Mouse (Mus musculus): ENCODE data around the gene Tsnaxip1. TPM values are rescaled to one million over a fixed set of nuclear protein-coding genes. Genes with fewer than 3 reads are reported as not detected.

The Tsnaxip1 gene
- polyA plus RNA-seq, 1 experiment from 2014 or later = 0.24 TPM

- Histone ChIP-seq H3K4me1 (peaks cover 18% of the 10 kb centered on the region), H3K27ac (no peak overlapping the region), H3K4me3 (no peak overlapping the region), H3K27me3 (no peaks in the 10 kb centered on the region), H3K36me3 (peaks cover 13% of the 10 kb centered on the region), H3K9ac (no peak overlapping the region), H3K9me3 (no peaks in the 10 kb centered on the region), H3K4me2 (no peak overlapping the region)
- 88% methylated on average over 6 of the region's 6 CpGs for WGBS
- no peak for ATAC-seq (ENCODE audit: insufficient number of reproducible peaks, insufficient read depth, low FRiP score, low TSS enrichment, low read depth)
Measured at GRCm38 (mm10) chr8:105801153-105801904, 26.2 kb upstream of the Tsnaxip1 start.

GRCm38 (mm10) chr8:105804797-105805196, 22.7 kb upstream of the Tsnaxip1 start:
- Histone ChIP-seq H3K27ac (no peak overlapping the region), H3K27me3 (no peaks in the 10 kb centered on the region), H3K4me1 (peaks cover 5% of the 10 kb centered on the region; the same call in 1 of the 2 replicates), H3K9ac (no peak overlapping the region), H3K4me2 (no peak overlapping the region), H3K9me3 (no peaks in the 10 kb centered on the region), H3K4me3 (no peak overlapping the region), H3K36me3 (peaks cover 18% of the 10 kb centered on the region)
- no peak for ATAC-seq (ENCODE audit: insufficient number of reproducible peaks, insufficient read depth, low FRiP score, low TSS enrichment, low read depth)
- WGBS = 91% methylated on average over 7 of the region's 7 CpGs

GRCm38 (mm10) chr8:105805346-105805745, 22.2 kb upstream of the Tsnaxip1 start:
- WGBS = 83% methylated on average over 3 of the region's 3 CpGs
- no peaks in the 10 kb centered on the region for H3K9me3 ChIP-seq
- H3K27me3 ChIP-seq = no peaks in the 10 kb centered on the region
- H3K36me3 ChIP-seq = peaks cover 20% of the 10 kb centered on the region
- no peak overlapping the region for H3K27ac ChIP-seq
- no peak for ATAC-seq (ENCODE audit: insufficient number of reproducible peaks, insufficient read depth, low FRiP score, low TSS enrichment, low read depth)
- no peak overlapping the region for H3K4me3 ChIP-seq
- H3K4me1 ChIP-seq = no peaks in the 10 kb centered on the region; the same call in 1 of the 2 replicates
- no peak overlapping the region for H3K9ac ChIP-seq
- no peak overlapping the region for H3K4me2 ChIP-seq

GRCm38 (mm10) chr8:105805964-105806363, 21.6 kb upstream of the Tsnaxip1 start:
- H3K9ac ChIP-seq = no peak overlapping the region
- peaks cover 25% of the 10 kb centered on the region for H3K36me3 ChIP-seq
- no peaks in the 10 kb centered on the region for H3K9me3 ChIP-seq
- H3K4me1 ChIP-seq = no peaks in the 10 kb centered on the region; the same call in 1 of the 2 replicates
- no peak overlapping the region for H3K4me2 ChIP-seq
- no peak overlapping the region for H3K27ac ChIP-seq
- H3K27me3 ChIP-seq = no peaks in the 10 kb centered on the region
- H3K4me3 ChIP-seq = no peak overlapping the region
- ATAC-seq (ENCODE audit: insufficient number of reproducible peaks, insufficient read depth, low FRiP score, low TSS enrichment, low read depth) = no peak
- WGBS = 75% methylated on average over 1 of the region's 1 CpGs

GRCm38 (mm10) chr8:105807766-105808165, 19.8 kb upstream of the Tsnaxip1 start:
- no peak overlapping the region for H3K27ac ChIP-seq
- H3K27me3 ChIP-seq = no peaks in the 10 kb centered on the region
- 88% methylated on average over 5 of the region's 5 CpGs for WGBS
- peaks cover 41% of the 10 kb centered on the region for H3K36me3 ChIP-seq
- no peak for ATAC-seq (ENCODE audit: insufficient number of reproducible peaks, insufficient read depth, low FRiP score, low TSS enrichment, low read depth)
- no peak overlapping the region for H3K4me2 ChIP-seq
- no peak overlapping the region for H3K4me3 ChIP-seq
- no peaks in the 10 kb centered on the region; the same call in 1 of the 2 replicates for H3K4me1 ChIP-seq
- H3K9me3 ChIP-seq = no peaks in the 10 kb centered on the region
- H3K9ac ChIP-seq = no peak overlapping the region

- H3K9me3 ChIP-seq = no peaks in the 10 kb centered on the region
- 94% methylated on average over 2 of the region's 2 CpGs for WGBS
- no peaks in the 10 kb centered on the region for H3K27me3 ChIP-seq
- peaks cover 43% of the 10 kb centered on the region for H3K36me3 ChIP-seq
- no peaks in the 10 kb centered on the region; the same call in 1 of the 2 replicates for H3K4me1 ChIP-seq
- no peak overlapping the region for H3K9ac ChIP-seq
- no peak overlapping the region for H3K27ac ChIP-seq
- no peak overlapping the region for H3K4me3 ChIP-seq
- no peak for ATAC-seq (ENCODE audit: insufficient number of reproducible peaks, insufficient read depth, low FRiP score, low TSS enrichment, low read depth)
- no peak overlapping the region for H3K4me2 ChIP-seq
Measured at GRCm38 (mm10) chr8:105808480-105808879, 19.1 kb upstream of the Tsnaxip1 start.

- Histone ChIP-seq H3K9me3 (no peaks in the 10 kb centered on the region), H3K27me3 (no peaks in the 10 kb centered on the region), H3K4me1 (no peaks in the 10 kb centered on the region; the same call in 1 of the 2 replicates), H3K36me3 (peaks cover 35% of the 10 kb centered on the region), H3K4me2 (no peak overlapping the region), H3K4me3 (no peak overlapping the region), H3K27ac (no peak overlapping the region), H3K9ac (no peak overlapping the region)
- WGBS = 84% methylated on average over 6 of the region's 6 CpGs
- ATAC-seq (ENCODE audit: insufficient number of reproducible peaks, insufficient read depth, low FRiP score, low TSS enrichment, low read depth) = no peak
Measured at GRCm38 (mm10) chr8:105810245-105810786, 17.2 kb upstream of the Tsnaxip1 start.

- Histone ChIP-seq H3K36me3 (peaks cover 34% of the 10 kb centered on the region), H3K9ac (no peak overlapping the region), H3K9me3 (no peaks in the 10 kb centered on the region), H3K4me2 (no peak overlapping the region), H3K4me1 (no peaks in the 10 kb centered on the region; the same call in 1 of the 2 replicates), H3K27me3 (no peaks in the 10 kb centered on the region), H3K4me3 (no peak overlapping the region), H3K27ac (no peak overlapping the region)
- ATAC-seq (ENCODE audit: insufficient number of reproducible peaks, insufficient read depth, low FRiP score, low TSS enrichment, low read depth) = no peak
- 88% methylated on average over 10 of the region's 10 CpGs for WGBS
Measured at GRCm38 (mm10) chr8:105811061-105811460, 16.5 kb upstream of the Tsnaxip1 start.

GRCm38 (mm10) chr8:105811543-105811942, 16.0 kb upstream of the Tsnaxip1 start:
- no peak for ATAC-seq (ENCODE audit: insufficient number of reproducible peaks, insufficient read depth, low FRiP score, low TSS enrichment, low read depth)
- Histone ChIP-seq H3K9ac (0 out of 2 replicates have a peak overlapping the region, but pooled peaks have one; percentile 4), H3K4me3 (no peak overlapping the region), H3K9me3 (no peaks in the 10 kb centered on the region), H3K27me3 (no peaks in the 10 kb centered on the region), H3K36me3 (peaks cover 34% of the 10 kb centered on the region), H3K4me2 (no peak overlapping the region), H3K27ac (no peak overlapping the region), H3K4me1 (no peaks in the 10 kb centered on the region; the same call in 1 of the 2 replicates)
- WGBS = 90% methylated on average over 3 of the region's 3 CpGs

- Histone ChIP-seq H3K36me3 (peaks cover 34% of the 10 kb centered on the region), H3K4me1 (no peaks in the 10 kb centered on the region; the same call in 1 of the 2 replicates), H3K4me3 (no peak overlapping the region), H3K27ac (no peak overlapping the region), H3K4me2 (no peak overlapping the region), H3K9me3 (no peaks in the 10 kb centered on the region), H3K9ac (no peak overlapping the region), H3K27me3 (no peaks in the 10 kb centered on the region)
- WGBS = 83% methylated on average over 5 of the region's 5 CpGs
- no peak for ATAC-seq (ENCODE audit: insufficient number of reproducible peaks, insufficient read depth, low FRiP score, low TSS enrichment, low read depth)
Measured at GRCm38 (mm10) chr8:105812511-105812910, 15.0 kb upstream of the Tsnaxip1 start.

- Histone ChIP-seq H3K36me3 (peaks cover 41% of the 10 kb centered on the region), H3K4me1 (no peaks in the 10 kb centered on the region; the same call in 1 of the 2 replicates), H3K9me3 (no peaks in the 10 kb centered on the region), H3K27me3 (no peaks in the 10 kb centered on the region), H3K4me3 (no peak overlapping the region), H3K4me2 (no peak overlapping the region), H3K27ac (no peak overlapping the region), H3K9ac (no peak overlapping the region)
- 96% methylated on average over 6 of the region's 6 CpGs for WGBS
- no peak for ATAC-seq (ENCODE audit: insufficient number of reproducible peaks, insufficient read depth, low FRiP score, low TSS enrichment, low read depth)
Measured at GRCm38 (mm10) chr8:105813241-105813640, 14.3 kb upstream of the Tsnaxip1 start.

GRCm38 (mm10) chr8:105819659-105820058, 7.9 kb upstream of the Tsnaxip1 start:
- no peak overlapping the region for H3K4me2 ChIP-seq
- H3K4me1 ChIP-seq = no peaks in the 10 kb centered on the region
- H3K4me3 ChIP-seq = no peak overlapping the region
- peaks cover 63% of the 10 kb centered on the region for H3K36me3 ChIP-seq
- 89% methylated on average over 3 of the region's 3 CpGs for WGBS
- ATAC-seq (ENCODE audit: insufficient number of reproducible peaks, insufficient read depth, low FRiP score, low TSS enrichment, low read depth) = no peak
- no peak overlapping the region for H3K27ac ChIP-seq
- H3K9ac ChIP-seq = no peak overlapping the region
- H3K9me3 ChIP-seq = no peaks in the 10 kb centered on the region
- no peaks in the 10 kb centered on the region for H3K27me3 ChIP-seq
